Comparison of ENCODE assay signal across 8 mouse cellular contexts in the genomic region with DNA sequence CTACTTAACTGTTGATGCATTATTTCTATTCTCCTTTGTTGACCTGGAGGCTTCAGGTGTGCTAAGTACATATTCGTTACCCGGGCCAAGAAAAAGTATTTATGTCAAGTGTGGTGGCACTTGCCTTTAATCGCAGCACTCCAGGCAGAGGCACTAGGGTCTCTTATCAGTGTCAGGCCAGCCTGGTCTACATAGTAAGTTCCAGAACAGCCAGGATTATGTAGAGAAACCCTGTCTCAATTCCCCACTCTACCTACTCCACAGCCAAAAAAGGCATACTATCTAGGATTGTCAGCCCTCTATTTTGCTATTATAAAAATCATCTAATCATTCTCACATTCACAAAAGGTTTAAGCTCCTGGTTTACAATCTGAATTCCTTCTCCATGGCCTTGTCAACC. TPM values are rescaled to one million over a fixed set of nuclear protein-coding genes. Genes with fewer than 3 reads are reported as not detected.
DNase-seq lines count a peak whose midpoint lies in the region; ATAC-seq and TF ChIP-seq lines count a peak whose summit lies in the region.

No protein-coding gene starts in this region.

- DNase-seq in G1E (ENCODE audit: low spot score) (no peak), MN1 (ENCODE audit: low spot score) (no peak)
- no peak for DNase-seq in hindbrain, embryonic 10.5 days (ENCODE audit: low spot score)
- no peak for DNase-seq in urinary bladder, postnatal 36 days (ENCODE audit: low spot score in 2 of 2)
- no peak for DNase-seq in B cell, adult 2 months

- H3K9me3 ChIP-seq in G1E (replicated peaks): no peaks in the 10 kb centered on the region
- H3K9me3 ChIP-seq in hindbrain, embryonic 10.5 days: no peaks in the 10 kb centered on the region

- H3K27me3 ChIP-seq in C2C12 (ENCODE audit: control insufficient read depth, insufficient read depth, insufficient read length) (no peaks in the 10 kb centered on the region), G1E (ENCODE audit: insufficient read depth, low read length) (no peaks in the 10 kb centered on the region)
- H3K27me3 ChIP-seq in hindbrain, embryonic 10.5 days (ENCODE audit: insufficient read depth, poor library complexity, severe bottlenecking): no peaks in the 10 kb centered on the region

- peak overlapping the region; percentile 90 for H3K4me3 ChIP-seq in C2C12 (ENCODE audit: insufficient read depth, poor library complexity, severe bottlenecking)
- H3K4me3 ChIP-seq in G1E (ENCODE audit: low read depth, low read length): peak overlapping the region; percentile 88
- H3K4me3 ChIP-seq in hindbrain, embryonic 10.5 days: peak overlapping the region; percentile 76
- peak overlapping the region; percentile 95 for H3K4me3 ChIP-seq in macrophage (ENCODE audit: inconsistent target)

- H3K79me3 ChIP-seq in C2C12 (ENCODE audit: low read depth): peaks cover 37% of the 10 kb centered on the region

- TF ChIP-seq CTCF in C2C12 (IDR thresholded peaks at IDR 0.05; ENCODE audit: control insufficient read depth, insufficient read depth, insufficient read length): no peak
- no peak for TF ChIP-seq CTCF in G1E (IDR thresholded peaks at IDR 0.05; ENCODE audit: low read depth, low read length)

- ATAC-seq in G1E (ENCODE audit: extremely low read depth, insufficient number of reproducible peaks, low FRiP score, poor library complexity, severe bottlenecking): no peak
- no peak for ATAC-seq in frontal cortex, adult (ENCODE audit: low TSS enrichment)

- H3ac ChIP-seq in C2C12 (ENCODE audit: control insufficient read depth, insufficient read length, low read depth): no peak overlapping the region

- 75% methylated on average over 3 of the region's 3 CpGs for WGBS in hindbrain, embryonic 10.5 days
- 74% methylated on average over 3 of the region's 3 CpGs for WGBS in macrophage (ENCODE audit: missing documents)

- peaks cover 43% of the 10 kb centered on the region for H3K79me2 ChIP-seq in C2C12 (ENCODE audit: control insufficient read depth, insufficient read depth)
- H3K79me2 ChIP-seq in macrophage (ENCODE audit: inconsistent target): peaks cover 40% of the 10 kb centered on the region

- peaks cover 11% of the 10 kb centered on the region for H3K36me3 ChIP-seq in C2C12 (ENCODE audit: control insufficient read depth, insufficient read depth)
- peaks cover 41% of the 10 kb centered on the region for H3K36me3 ChIP-seq in G1E (replicated peaks)
- H3K36me3 ChIP-seq in hindbrain, embryonic 10.5 days: peaks cover 21% of the 10 kb centered on the region
- H3K36me3 ChIP-seq in macrophage (ENCODE audit: inconsistent target): no peaks in the 10 kb centered on the region

- peak overlapping the region; percentile 97 for H3K27ac ChIP-seq in hindbrain, embryonic 10.5 days
- peak overlapping the region; percentile 98 for H3K27ac ChIP-seq in macrophage

- H3K4me1 ChIP-seq in G1E (ENCODE audit: insufficient read depth, low read depth, low read length): peaks cover 55% of the 10 kb centered on the region
- peaks cover 24% of the 10 kb centered on the region for H3K4me1 ChIP-seq in hindbrain, embryonic 10.5 days (replicated peaks)

TF ChIP-seq in C2C12, 6 proteins besides CTCF, POLR2A, EP300 and RAD21:
- TF ChIP-seq MYOG (IDR thresholded peaks at IDR 0.05; ENCODE audit: control insufficient read depth, extremely low read depth, insufficient read length) (no peak), CEBPB (IDR thresholded peaks at IDR 0.05; ENCODE audit: low read depth) (no peak)

RNA-seq across cellular contexts. Expression of a gene that starts 0.7 kb away (rescaled TPM):
- 15.1 TPM for polyA plus RNA-seq in C2C12 (2012; fragmentation: generic; extraction: Trizol)
- total RNA-seq in G1E (2014; fragmentation: Nextera tagmentation): 77.4 and 80.8 TPM in 2 replicates
- total RNA-seq in G1E (2017): 59.1 and 63.6 TPM in 2 replicates
- polyA plus RNA-seq in G1E (2012): 15.4 and 26.5 TPM in 2 replicates
- polyA plus RNA-seq in hindbrain, embryonic 10.5 days (2016; fragmentation: Nextera tagmentation; extraction: Ambion mirVana): 26.8 and 26.9 TPM in 2 replicates
- total RNA-seq in macrophage (2018; cell fraction: chromatin; rRNA removed): 100 to 1,000 TPM; 170 to 410 (median 269) TPM
- total RNA-seq in macrophage (2018; cell fraction: cytosol; rRNA removed): 100 to 1,000 TPM in 6 of 26 experiments, 10 to 100 TPM in 20; 66.9 to 115 (median 90.0) TPM
- 100 to 1,000 TPM; 101 to 298 (median 188) TPM for total RNA-seq in macrophage (2018; cell fraction: nucleus; rRNA removed)
- 49.5 to 82.3 TPM (median 58.4 TPM) in 3 replicates for polyA plus RNA-seq in macrophage (2018)
